Mouse (Mus musculus) myocyte (in vitro differentiated cells): ENCODE results near the gene Abhd6.

Source experiments
- CEBPB ChIP-seq: IDR thresholded peaks from 2 replicates; pipeline ENCODE4 v1.6.1; 2011; ENCODE audit warnings: mild to moderate bottlenecking, moderate library complexity; ENCODE audit not compliant: poor library complexity, insufficient read depth, severe bottlenecking
- E2F4 ChIP-seq: IDR thresholded peaks from one replicate; pipeline ENCODE4 v1.6.1; 2011; ENCODE audit warnings: mild to moderate bottlenecking, control low read depth, moderate library complexity; ENCODE audit not compliant: insufficient read depth
- MYOD1 ChIP-seq, 3 experiments: IDR thresholded peaks; one replicate each; pipeline ENCODE4 v1.6.1; 2011; ENCODE audit warnings: control low read depth in 2 of 3, low read depth in 2 of 3, mild to moderate bottlenecking in 2 of 3, moderate library complexity in 1 of 3; ENCODE audit not compliant: insufficient read length in 2 of 3, control insufficient read depth in 1 of 3
- POLR2A ChIP-seq: IDR thresholded peaks from one replicate; pipeline ENCODE4 v1.6.1; 2011; ENCODE audit warnings: low read depth, mild to moderate bottlenecking, control low read depth, moderate library complexity; ENCODE audit not compliant: insufficient read length
- POLR2AphosphoS2 ChIP-seq: IDR thresholded peaks from one replicate; pipeline ENCODE4 v1.6.1; 2011; ENCODE audit warnings: low read depth, control low read depth; ENCODE audit not compliant: insufficient read length
- SRF ChIP-seq: IDR thresholded peaks from one replicate; pipeline ENCODE4 v1.6.1; 2011; ENCODE audit warnings: low read depth; ENCODE audit not compliant: control insufficient read depth, insufficient read length
- TCF12 ChIP-seq: IDR thresholded peaks from one replicate; pipeline ENCODE4 v1.6.1; 2011; ENCODE audit warnings: mild to moderate bottlenecking, control low read depth; ENCODE audit not compliant: poor library complexity, insufficient read depth, severe bottlenecking
- USF1 ChIP-seq: IDR thresholded peaks from one replicate; pipeline ENCODE4 v1.6.1; 2011; ENCODE audit warnings: low read depth, mild to moderate bottlenecking, control low read depth, moderate library complexity

GRCm38 (mm10) chr14:7954071-7954471, 48.6 kb upstream of the Abhd6 start:
- TF ChIP-seq SRF (no peak), E2F4 (no peak), POLR2A (peak; percentile 12), USF1 (no peak), CEBPB (no peak), MYOD1 (IDR thresholded peaks at IDR 0.05; ENCODE audit: control insufficient read depth in 1 of 3, insufficient read length in 2 of 3, low read depth in 2 of 3) (peak in 2 of 3 experiments; percentile 41 to 65), POLR2AphosphoS2 (peak; percentile 48), TCF12 (no peak)
